Mouse (Mus musculus): ENCODE results near the gene Cdkn2aipnl.
A peak's percentile ranks its signal among the peaks of the same experiment; 100 is the strongest.

Gene Cdkn2aipnl

GRCm38 (mm10) chr11:52003772-52004528 is 36.5 kb downstream of the Cdkn2aipnl start, which contains the start of gene Cdkl3:
Gene Cdkl3 (plus strand): TSS chr11:52004221.
- peak; percentile 89 for DNase-seq (ENCODE audit: low spot score in 2 of 2)

DNA sequence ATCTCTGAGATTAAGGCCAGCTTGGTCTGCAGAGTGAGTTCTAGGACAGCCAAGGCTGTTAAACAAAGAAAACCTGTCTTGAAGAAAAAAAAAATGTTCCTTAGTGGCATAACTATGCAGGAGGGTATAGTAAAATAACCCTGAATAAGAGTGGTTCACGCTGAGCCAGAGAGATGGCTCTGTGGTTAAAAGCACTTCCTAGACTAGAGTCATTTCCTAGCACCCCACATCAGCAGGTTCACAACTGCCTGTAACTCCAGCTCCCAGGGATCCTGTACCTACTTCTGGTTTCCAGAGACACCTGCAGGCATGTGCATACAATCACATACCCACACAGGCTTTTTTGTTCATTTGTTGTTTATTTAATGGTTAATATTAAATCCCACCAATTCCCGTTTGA is 38.1 kb downstream of the Cdkn2aipnl start:
- DNase-seq (ENCODE audit: low spot score in 2 of 2), result no peak

- DNase-seq (ENCODE audit: low spot score in 2 of 2), result no peak
Measured at GRCm38 (mm10) chr11:52011011-52011410, 43.5 kb downstream of the Cdkn2aipnl start.

GRCm38 (mm10) chr11:52011541-52011940 is 44.1 kb downstream of the Cdkn2aipnl start:
- no peak for DNase-seq (ENCODE audit: low spot score in 2 of 2)

GRCm38 (mm10) chr11:52018217-52018616 is 50.8 kb downstream of the Cdkn2aipnl start:
- no peak for DNase-seq (ENCODE audit: low spot score in 2 of 2)
